Mouse (Mus musculus) CH12.LX (cell line): Measurements from ENCODE around the gene Ntm. TPM values are rescaled to one million over a fixed set of nuclear protein-coding genes. Genes with fewer than 3 reads are reported as not detected.

Source experiments
- DNase-seq: peaks from one replicate; pipeline ENCODE4 v3.0.0-alpha.2; 2013; ENCODE audit errors: extremely low read depth
- H3K27ac ChIP-seq: 2 replicates; pipeline ENCODE4 v1.5.1; 2012; ENCODE audit warnings: low read depth, mild to moderate bottlenecking, control low read depth, moderate library complexity; ENCODE audit not compliant: insufficient read depth
- H3K27me3 ChIP-seq: replicated peaks from 2 replicates; pipeline ENCODE3; 2012; ENCODE audit warnings: inconsistent platforms
- H3K36me3 ChIP-seq, 2 experiments: replicated peaks in 1 of 2; 2 replicates each; pipeline versions ENCODE3 to v1.6.1; 2012; ENCODE audit warnings: inconsistent platforms in 1 of 2, low read length in 1 of 2, mild to moderate bottlenecking in 1 of 2, mixed read lengths in 1 of 2, moderate library complexity in 1 of 2; ENCODE audit not compliant: control insufficient read depth in 1 of 2, insufficient read depth in 1 of 2
- H3K4me1 ChIP-seq, 2 experiments: 2 replicates each; pipeline ENCODE4 v1.6.1; 2012; ENCODE audit warnings: inconsistent platforms in 1 of 2, moderate library complexity in 1 of 2; ENCODE audit not compliant: insufficient read depth in 2 of 2, control insufficient read depth in 1 of 2
- H3K4me2 ChIP-seq: 2 replicates; pipeline ENCODE4 v1.6.1; 2012; ENCODE audit warnings: low read depth, mild to moderate bottlenecking, control low read depth; ENCODE audit not compliant: poor library complexity, insufficient read depth, severe bottlenecking
- H3K4me3 ChIP-seq, 3 experiments: fragments of 150-350 bp in 1 of 3; sonication (generic) in 1 of 3; replicated peaks in 1 of 3; 2 replicates each; pipeline versions ENCODE3 to v1.5.1; 2011 to 2012; ENCODE audit warnings: low read depth in 2 of 3, low read length in 2 of 3, mild to moderate bottlenecking in 2 of 3, moderate library complexity in 2 of 3, control low read depth in 1 of 3, improper control_type of control experiment in 1 of 3, inconsistent platforms in 1 of 3, mixed read lengths in 1 of 3; ENCODE audit not compliant: poor library complexity in 1 of 3
- H3K79me2 ChIP-seq: replicated peaks from 2 replicates; pipeline ENCODE4 v1.6.1; 2012; ENCODE audit warnings: mild to moderate bottlenecking, moderate library complexity; ENCODE audit not compliant: control insufficient read depth, poor library complexity, insufficient read depth, severe bottlenecking; ENCODE audit errors: extremely low read depth
- H3K9ac ChIP-seq: 2 replicates; pipeline ENCODE4 v1.6.1; 2012; ENCODE audit warnings: low read depth, mild to moderate bottlenecking, control low read depth, moderate library complexity; ENCODE audit not compliant: insufficient read depth
- H3K9me3 ChIP-seq: replicated peaks from 2 replicates; pipeline ENCODE3; 2012; ENCODE audit warnings: low read length, inconsistent platforms, mixed read lengths
- CHD2 ChIP-seq: IDR thresholded peaks from 2 replicates; pipeline ENCODE4 v1.6.1; 2011; ENCODE audit warnings: low read length, improper control_type of control experiment
- E2F4 ChIP-seq: IDR thresholded peaks from 2 replicates; pipeline ENCODE4 v1.6.1; 2011; ENCODE audit warnings: low read depth, low read length, improper control_type of control experiment; ENCODE audit not compliant: insufficient replicate concordance
- ELF1 ChIP-seq: IDR thresholded peaks from 2 replicates; pipeline ENCODE4 v1.6.1; 2014; ENCODE audit warnings: low read depth, mild to moderate bottlenecking, inconsistent platforms, low read length, improper control_type of control experiment
- EP300 ChIP-seq: IDR thresholded peaks from 2 replicates; pipeline ENCODE4 v1.6.1; 2011; ENCODE audit warnings: low read length, improper control_type of control experiment
- ETS1 ChIP-seq: conservative IDR thresholded peaks from 2 replicates; pipeline ENCODE4 v1.6.1; 2012; ENCODE audit warnings: low read depth, mild to moderate bottlenecking, inconsistent platforms, low read length, improper control_type of control experiment, moderate library complexity
- IRF4 ChIP-seq: IDR thresholded peaks from 2 replicates; pipeline ENCODE4 v1.6.1; 2014; ENCODE audit warnings: low read depth, mild to moderate bottlenecking, inconsistent platforms, low read length, improper control_type of control experiment
- MAFK ChIP-seq: IDR thresholded peaks from 2 replicates; pipeline ENCODE4 v1.6.1; 2011; ENCODE audit warnings: low read length, improper control_type of control experiment; ENCODE audit not compliant: insufficient replicate concordance
- MAX ChIP-seq: IDR thresholded peaks from 2 replicates; pipeline ENCODE4 v1.6.1; 2011; ENCODE audit warnings: low read length, improper control_type of control experiment
- MEF2A ChIP-seq: IDR thresholded peaks from 2 replicates; pipeline ENCODE4 v1.6.1; 2014; ENCODE audit warnings: low read depth, mild to moderate bottlenecking, inconsistent platforms, low read length, improper control_type of control experiment, borderline replicate concordance
- NRF1 ChIP-seq: IDR thresholded peaks from 2 replicates; pipeline ENCODE4 v1.6.1; 2014; ENCODE audit warnings: low read depth, mild to moderate bottlenecking, inconsistent platforms, low read length, improper control_type of control experiment, moderate library complexity
- PAX5 ChIP-seq: IDR thresholded peaks from 2 replicates; pipeline ENCODE4 v1.6.1; 2012; ENCODE audit warnings: low read length, inconsistent platforms, mixed read lengths
- TBP ChIP-seq: conservative IDR thresholded peaks from 2 replicates; pipeline ENCODE4 v1.6.1; 2011; ENCODE audit warnings: low read depth, low read length, improper control_type of control experiment
- USF2 ChIP-seq: conservative IDR thresholded peaks from 2 replicates; pipeline ENCODE4 v1.6.1; 2011; ENCODE audit warnings: low read depth, low read length, improper control_type of control experiment
- ZMIZ1 ChIP-seq: IDR thresholded peaks from 2 replicates; pipeline ENCODE4 v1.6.1; 2012; ENCODE audit warnings: low read depth, mild to moderate bottlenecking, inconsistent platforms, low read length, improper control_type of control experiment
- ZNF384 ChIP-seq: IDR thresholded peaks from 2 replicates; pipeline ENCODE4 v1.6.1; 2012; ENCODE audit warnings: low read depth, low read length, improper control_type of control experiment, inconsistent platforms
- dilution Hi-C: fragments of 300-500 bp; cut with MboI; formaldehyde crosslinking; loops from 2 replicates; pipeline ENCODE4 v1.14.3; 2020; ENCODE audit warnings: low sequenced_read_pairs; ENCODE audit not compliant: extremely low pct_unique_long_range_greater_than_20kb, extremely low pct_ligation_motif_present
- in situ Hi-C: fragments of 300-500 bp; cut with MboI; formaldehyde crosslinking; loops from 3 replicates; pipeline ENCODE4 v1.14.3; 2019; ENCODE audit warnings: low sequenced_read_pairs, low pct_ligation_motif_present, low pct_unique_long_range_greater_than_20kb, mixed read lengths
- polyA plus RNA-seq: library from polyadenylated mRNA; unstranded; fragments of >175 nt; gene quantifications from 2 replicates; pipeline ENCODE4 v1.2.1, GENCODE M21; 2012; ENCODE audit warnings: low read depth; ENCODE audit not compliant: insufficient read length
- total RNA-seq, 2 experiments: library from RNA; depleted of rRNA; stranded (reverse); fragments of 300-350 nt in 1 of 2; fragments of >200 nt in 1 of 2; gene quantifications; 2 replicates each; pipeline ENCODE4 v1.2.3; 2012 to 2014

Ntm gene
- total and polyA plus RNA-seq, 3 experiments: not detected

DNA sequence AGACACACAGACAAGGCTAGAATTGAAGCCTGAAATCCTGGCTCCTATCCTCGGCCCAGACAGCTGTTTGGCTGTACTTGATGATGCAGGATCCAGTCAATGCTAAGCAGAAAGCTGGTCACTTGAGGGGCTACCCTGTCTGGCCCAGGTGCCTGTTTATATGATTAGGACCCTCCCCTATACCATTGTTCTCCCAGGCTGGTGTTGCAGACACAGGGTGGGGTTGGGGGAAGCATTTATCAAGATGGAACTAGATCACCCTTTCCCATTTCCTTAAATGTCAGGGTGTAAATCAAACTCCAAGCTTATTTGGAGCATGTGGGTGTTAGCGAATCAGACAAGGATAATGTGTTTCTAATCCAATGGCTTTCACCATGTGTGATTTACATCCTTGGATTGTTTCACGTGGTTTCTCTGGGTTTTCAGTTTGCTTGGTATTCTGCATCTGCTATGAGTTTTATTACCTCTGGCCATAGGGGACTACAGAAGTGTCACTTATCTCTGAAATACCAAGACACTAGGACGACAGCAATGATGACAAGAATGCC is 159.1 kb downstream of the Ntm start:
- no peaks in the 10 kb centered on the region for H3K4me1 ChIP-seq
- no peaks in the 10 kb centered on the region for H3K27me3 ChIP-seq
- no peak for TF ChIP-seq IRF4
- no peak for TF ChIP-seq EP300
- TF ChIP-seq MEF2A: no peak
- no peaks in the 10 kb centered on the region for H3K79me2 ChIP-seq
- no peaks in the 10 kb centered on the region for H3K36me3 ChIP-seq
- no peak overlapping the region for H3K9ac ChIP-seq
- H3K9me3 ChIP-seq: peaks cover 83% of the 10 kb centered on the region
- no peak overlapping the region for H3K27ac ChIP-seq
- dilution Hi-C loops: no loop called here
- no peak for DNase-seq
- H3K4me3 ChIP-seq: no peak overlapping the region
- in situ Hi-C loops: no loop called here
- no peak overlapping the region for H3K4me2 ChIP-seq

DNA sequence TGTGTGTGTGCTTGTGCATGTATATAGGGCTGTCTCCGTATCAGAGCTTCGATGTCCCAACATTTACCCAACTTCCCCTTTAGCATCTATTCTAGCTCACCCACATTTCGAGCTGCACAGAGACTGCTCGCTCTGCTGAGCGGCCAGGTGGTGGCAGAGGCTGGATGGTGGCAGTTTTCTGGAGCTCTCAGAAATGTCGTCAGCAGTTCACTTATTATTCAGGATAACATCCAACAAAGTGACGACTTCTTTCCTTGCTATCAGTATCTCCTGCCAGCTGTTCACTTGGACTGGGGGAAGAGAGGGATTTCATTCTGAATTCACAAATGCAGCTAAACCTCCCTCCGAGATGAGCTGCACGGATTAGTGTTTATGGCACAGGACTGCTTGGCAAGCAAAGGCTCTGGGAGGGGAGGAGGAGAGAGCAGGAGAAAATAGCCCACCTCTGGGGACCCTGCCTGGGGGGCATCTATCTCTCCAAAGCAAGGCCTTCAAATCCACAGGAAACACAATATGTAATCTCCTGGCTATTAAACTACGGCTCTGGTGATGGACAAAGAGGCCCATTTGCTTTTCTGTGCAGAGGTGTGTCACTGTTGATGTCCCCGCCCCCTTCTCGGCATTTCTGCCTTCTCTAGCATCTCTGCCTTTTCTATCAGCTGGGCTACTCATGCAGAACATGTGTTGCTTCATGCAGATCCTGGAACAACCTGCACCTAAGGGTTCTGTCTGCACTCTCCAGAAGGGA is 159.8 kb downstream of the Ntm start:
- Histone ChIP-seq H3K4me1 (no peaks in the 10 kb centered on the region), H3K4me3 (no peak overlapping the region), H3K9me3 (peaks cover 81% of the 10 kb centered on the region), H3K36me3 (no peaks in the 10 kb centered on the region), H3K4me2 (no peak overlapping the region), H3K79me2 (no peaks in the 10 kb centered on the region), H3K9ac (no peak overlapping the region), H3K27ac (no peak overlapping the region), H3K27me3 (no peaks in the 10 kb centered on the region)
- in situ Hi-C loops (no loop called here), dilution Hi-C loops (no loop called here)
- TF ChIP-seq ELF1 (no peak), PAX5 (no peak), MAFK (no peak), USF2 (no peak), MAX (no peak)
- DNase-seq: no peak

- Histone ChIP-seq H3K4me3 (no peak overlapping the region), H3K27me3 (no peaks in the 10 kb centered on the region), H3K27ac (no peak overlapping the region), H3K79me2 (no peaks in the 10 kb centered on the region), H3K9ac (no peak overlapping the region), H3K4me2 (no peak overlapping the region), H3K36me3 (no peaks in the 10 kb centered on the region), H3K9me3 (peaks cover 79% of the 10 kb centered on the region), H3K4me1 (no peaks in the 10 kb centered on the region)
- in situ Hi-C loops: no loop called here
- TF ChIP-seq NRF1 (no peak), MEF2A (no peak), E2F4 (no peak), ZNF384 (no peak), TBP (no peak), ETS1 (no peak), USF2 (no peak), ZMIZ1 (no peak), CHD2 (no peak)
- DNase-seq: no peak
- dilution Hi-C loops: no loop called here
Observed at GRCm38 (mm10) chr9:29802071-29802705, 160.8 kb downstream of the Ntm start.
